Mouse (Mus musculus): ENCODE data around the gene Jtb.

DNA sequence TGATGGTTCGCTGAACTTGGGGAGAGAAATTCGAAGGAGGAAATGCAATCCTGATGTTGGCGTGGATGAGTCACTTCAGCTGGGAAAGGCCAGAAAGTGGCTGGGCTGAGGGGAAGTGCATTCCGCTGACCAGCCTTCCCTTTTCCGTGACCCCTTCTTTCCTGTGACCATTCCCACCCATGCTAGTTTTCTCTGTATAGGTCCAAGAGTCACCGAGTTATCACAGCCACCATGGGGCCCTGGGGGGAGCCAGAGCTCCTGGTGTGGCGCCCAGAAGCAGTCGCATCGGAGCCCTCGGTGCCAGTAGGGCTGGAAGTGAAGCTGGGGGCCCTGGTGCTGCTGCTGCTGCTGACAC is 17.3 kb downstream of the Jtb start:
- no peak for TF ChIP-seq TCF12 (IDR thresholded peaks at IDR 0.05; ENCODE audit: insufficient read depth, poor library complexity, severe bottlenecking)
- TF ChIP-seq POLR2A (IDR thresholded peaks at IDR 0.05; ENCODE audit: insufficient read length, low read depth): no peak
- TF ChIP-seq POLR2AphosphoS2 (IDR thresholded peaks at IDR 0.05; ENCODE audit: insufficient read length, low read depth): peak; percentile 15
- TF ChIP-seq MYOG (IDR thresholded peaks at IDR 0.05; ENCODE audit: control insufficient read depth in 1 of 3, insufficient read depth in 1 of 3, insufficient read length in 2 of 3, low read depth in 2 of 3): no peak
- TF ChIP-seq SRF (IDR thresholded peaks at IDR 0.05; ENCODE audit: control insufficient read depth, insufficient read length, low read depth): no peak
- TF ChIP-seq REST (IDR thresholded peaks at IDR 0.05; ENCODE audit: insufficient read depth, insufficient read length): no peak
- no peak for TF ChIP-seq MAX (IDR thresholded peaks at IDR 0.05; ENCODE audit: low read depth)
- TF ChIP-seq E2F4 (IDR thresholded peaks at IDR 0.05; ENCODE audit: insufficient read depth): no peak
- no peak for TF ChIP-seq TCF3 (IDR thresholded peaks at IDR 0.05; ENCODE audit: insufficient read length, low read depth)
- TF ChIP-seq MYOD1 (IDR thresholded peaks at IDR 0.05; ENCODE audit: control insufficient read depth in 1 of 3, insufficient read length in 2 of 3, low read depth in 2 of 3): no peak
- no peak for TF ChIP-seq USF1 (IDR thresholded peaks at IDR 0.05; ENCODE audit: low read depth)
- TF ChIP-seq CEBPB (IDR thresholded peaks at IDR 0.05; ENCODE audit: insufficient read depth, poor library complexity, severe bottlenecking): no peak

Measured in myocyte (in vitro differentiated cells).